Mouse (Mus musculus) cerebellum, adult 2 months (tissue): ENCODE results near the gene Polr3b. TPM values are rescaled to one million over a fixed set of nuclear protein-coding genes. Genes with fewer than 3 reads are reported as not detected.

Experiments
- DNase-seq, 2 experiments: peaks; one replicate each; pipeline ENCODE4 v3.0.0; 2021
- H3K27ac ChIP-seq: fragments of 200-500 bp; 2 replicates; pipeline ENCODE4 v1.5.1; 2012; ENCODE audit warnings: low read length, control low read depth, inconsistent platforms; ENCODE audit not compliant: insufficient read depth
- H3K27me3 ChIP-seq: fragments of 200-500 bp; 2 replicates; pipeline ENCODE4 v1.6.1; 2012; ENCODE audit warnings: inconsistent platforms, mild to moderate bottlenecking, low read length, moderate library complexity; ENCODE audit not compliant: control insufficient read depth, insufficient read depth
- H3K4me1 ChIP-seq: fragments of 200-500 bp; 2 replicates; pipeline ENCODE4 v1.6.1; 2011; ENCODE audit warnings: low read length; ENCODE audit not compliant: control insufficient read depth, insufficient read depth
- H3K4me3 ChIP-seq: fragments of 200-500 bp; replicated peaks from 2 replicates; pipeline ENCODE3; 2011; ENCODE audit warnings: mild to moderate bottlenecking, low read depth, low read length, control low read depth; ENCODE audit not compliant: insufficient read depth
- CTCF ChIP-seq: fragments of 200-500 bp; IDR thresholded peaks from 2 replicates; pipeline ENCODE4 v1.5.1; 2011; ENCODE audit warnings: low read depth, mild to moderate bottlenecking, control low read depth, low read length, moderate library complexity, borderline replicate concordance; ENCODE audit not compliant: insufficient read depth
- POLR2A ChIP-seq: fragments of 200-500 bp; IDR thresholded peaks from 2 replicates; pipeline ENCODE4 v1.6.1; 2011; ENCODE audit warnings: low read length, control low read depth, borderline replicate concordance; ENCODE audit not compliant: insufficient read depth
- whole genome bisulfite sequencing: fragments of 180-500 bp; shearing (Covaris S2); methylation state at CpG from one replicate; pipeline ENCODE4 v1.1.7; 2018; 5-methylcytosine and 5-hydroxymethylcytosine counted together
- polyA plus RNA-seq: library from polyadenylated mRNA; depleted of rRNA; stranded (reverse); fragments of >200 nt; gene quantifications from 2 replicates; pipeline ENCODE4 v1.2.3, GENCODE M21; 2012

Gene Polr3b
- polyA plus RNA-seq, 1 experiment: 9.7 TPM

- TF ChIP-seq CTCF (no peak), POLR2A (no peak)
- DNase-seq: no peak
- Histone ChIP-seq H3K4me1 (no peaks in the 10 kb centered on the region), H3K27me3 (no peaks in the 10 kb centered on the region), H3K4me3 (no peak overlapping the region), H3K27ac (no peak overlapping the region)
- WGBS: 63% methylated on average over 6 of the region's 6 CpGs
These were observed 85.1 kb downstream of the Polr3b start for GRCm38 (mm10) chr10:84707226-84707625.

- 56% methylated on average over 14 of the region's 14 CpGs for WGBS
- H3K27ac ChIP-seq: no peak overlapping the region
- H3K4me3 ChIP-seq: no peak overlapping the region
- H3K4me1 ChIP-seq: no peaks in the 10 kb centered on the region
- TF ChIP-seq CTCF (no peak), POLR2A (no peak)
- DNase-seq: no peak
- no peaks in the 10 kb centered on the region for H3K27me3 ChIP-seq
These were observed 85.8 kb downstream of the Polr3b start for GRCm38 (mm10) chr10:84707752-84708530.

GRCm38 (mm10) chr10:84710192-84710591 lies 88.1 kb downstream of the Polr3b start:
- no peak for DNase-seq
- TF ChIP-seq CTCF: no peak
- TF ChIP-seq POLR2A: no peak
- 46% methylated on average over 4 of the region's 4 CpGs for WGBS
- no peaks in the 10 kb centered on the region for H3K4me1 ChIP-seq
- H3K27me3 ChIP-seq: no peaks in the 10 kb centered on the region
- H3K4me3 ChIP-seq: no peak overlapping the region
- no peak overlapping the region for H3K27ac ChIP-seq

- Histone ChIP-seq H3K4me3 (no peak overlapping the region), H3K27ac (no peak overlapping the region), H3K4me1 (no peaks in the 10 kb centered on the region), H3K27me3 (no peaks in the 10 kb centered on the region)
- no peak for TF ChIP-seq POLR2A
- TF ChIP-seq CTCF: no peak
- DNase-seq: no peak
- WGBS: 48% methylated on average over 4 of the region's 4 CpGs
These were observed 88.7 kb downstream of the Polr3b start for GRCm38 (mm10) chr10:84710827-84711226.

GRCm38 (mm10) chr10:84711479-84711878 lies 89.4 kb downstream of the Polr3b start:
- no peak for TF ChIP-seq CTCF
- no peak for TF ChIP-seq POLR2A
- Histone ChIP-seq H3K27ac (no peak overlapping the region), H3K27me3 (no peaks in the 10 kb centered on the region), H3K4me1 (no peaks in the 10 kb centered on the region), H3K4me3 (no peak overlapping the region)
- 74% methylated on average over 8 of the region's 8 CpGs for WGBS
- no peak for DNase-seq

GRCm38 (mm10) chr10:84711940-84712339 lies 89.8 kb downstream of the Polr3b start:
- TF ChIP-seq CTCF: no peak
- no peak for TF ChIP-seq POLR2A
- Histone ChIP-seq H3K4me3 (no peak overlapping the region), H3K27ac (no peak overlapping the region), H3K27me3 (no peaks in the 10 kb centered on the region), H3K4me1 (no peaks in the 10 kb centered on the region)
- WGBS: 72% methylated on average over 5 of the region's 5 CpGs
- no peak for DNase-seq

GRCm38 (mm10) chr10:84712532-84712931 lies 90.4 kb downstream of the Polr3b start:
- TF ChIP-seq CTCF (no peak), POLR2A (no peak)

GRCm38 (mm10) chr10:84713043-84713442 lies 91.0 kb downstream of the Polr3b start:
- Histone ChIP-seq H3K27ac (no peak overlapping the region), H3K4me3 (no peak overlapping the region), H3K4me1 (no peaks in the 10 kb centered on the region), H3K27me3 (no peaks in the 10 kb centered on the region)
- WGBS: 67% methylated on average over 10 of the region's 10 CpGs
- TF ChIP-seq CTCF (no peak), POLR2A (no peak)
- DNase-seq: no peak

More at GRCm38 (mm10) chr10:84712532-84712931, 90.4 kb downstream of the Polr3b start:
- WGBS: 74% methylated on average over 6 of the region's 6 CpGs
- Histone ChIP-seq H3K4me1 (no peaks in the 10 kb centered on the region), H3K27ac (no peak overlapping the region), H3K27me3 (no peaks in the 10 kb centered on the region), H3K4me3 (no peak overlapping the region)
- no peak for DNase-seq
